Comparison of ENCODE assay signal across 1 mouse cellular context in the genomic region with DNA sequence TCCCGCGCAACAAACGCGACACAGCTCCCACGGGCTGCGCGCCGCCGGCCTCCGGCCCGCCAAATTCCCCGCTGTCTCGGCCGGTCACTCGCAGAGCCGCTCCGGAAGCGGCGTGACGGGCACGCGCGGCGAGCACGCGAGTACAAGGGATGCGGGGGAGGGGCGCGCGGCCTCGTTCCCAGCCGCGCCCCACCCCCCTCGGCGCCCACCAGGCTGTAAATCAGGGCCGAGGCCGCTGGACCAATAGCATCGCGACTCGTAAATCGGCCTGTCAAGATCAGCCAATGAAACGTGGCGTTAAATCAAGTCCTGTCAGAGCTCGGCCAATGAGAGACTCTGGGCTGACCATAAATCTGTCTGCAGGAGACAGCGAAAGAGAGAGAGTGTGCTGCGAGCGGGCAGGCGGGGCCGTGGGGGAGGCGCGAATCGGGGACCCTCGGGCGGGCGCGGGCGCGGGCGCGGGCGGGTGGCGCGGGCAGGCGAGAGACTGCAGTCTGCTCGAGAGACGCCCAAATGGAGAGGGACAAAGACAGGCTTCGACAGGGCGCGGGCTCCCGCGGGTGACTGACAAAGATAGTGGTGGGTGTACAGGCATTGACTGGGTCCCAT.
TF ChIP-seq lines count a peak whose summit lies in the region.

No protein-coding gene starts in this region.

TF ChIP-seq in C2C12, 6 proteins besides CTCF, POLR2A, EP300 and RAD21:
- TF ChIP-seq MYOG (IDR thresholded peaks at IDR 0.05; ENCODE audit: control insufficient read depth, extremely low read depth, insufficient read length) (no peak), MAX (IDR thresholded peaks at IDR 0.05) (peak; percentile 93), MYOD1 (IDR thresholded peaks at IDR 0.05; ENCODE audit: control insufficient read depth, insufficient read length, low read depth) (peak; percentile 76), FOSL1 (IDR thresholded peaks at IDR 0.05; ENCODE audit: insufficient read depth, low read length, poor library complexity, severe bottlenecking) (peak; percentile 80)
